Mouse (Mus musculus) olfactory bulb, adult 2 months (tissue): ENCODE data around the gene Hnrnph2. TPM values are rescaled to one million over a fixed set of nuclear protein-coding genes. Genes with fewer than 3 reads are reported as not detected.

Experiments
- H3K27ac ChIP-seq: fragments of 200-500 bp; 2 replicates; pipeline ENCODE4 v1.5.1; 2012; ENCODE audit warnings: low read depth, low read length; ENCODE audit not compliant: insufficient read depth
- H3K4me1 ChIP-seq: fragments of 200-500 bp; 2 replicates; pipeline ENCODE4 v1.6.1; 2012; ENCODE audit warnings: low read length; ENCODE audit not compliant: control insufficient read depth, insufficient read depth
- H3K4me3 ChIP-seq: fragments of 200-500 bp; 2 replicates; pipeline ENCODE4 v1.5.1; 2012; ENCODE audit warnings: mild to moderate bottlenecking, low read depth, low read length, moderate library complexity; ENCODE audit not compliant: insufficient read depth
- CTCF ChIP-seq: fragments of 200-500 bp; IDR thresholded peaks from 2 replicates; pipeline ENCODE4 v1.5.1; 2012; ENCODE audit warnings: low read depth, mild to moderate bottlenecking, low read length, moderate library complexity; ENCODE audit not compliant: insufficient read depth
- POLR2A ChIP-seq: fragments of 200-500 bp; IDR thresholded peaks from 2 replicates; pipeline ENCODE4 v1.6.1; 2012; ENCODE audit warnings: mild to moderate bottlenecking, low read depth, low read length, moderate library complexity; ENCODE audit not compliant: insufficient read depth
- WGBS: fragments of 180-500 bp; shearing (Covaris S2); methylation state at CpG from one replicate; pipeline ENCODE4 v1.1.7; 2018; 5-methylcytosine and 5-hydroxymethylcytosine counted together
- polyA plus RNA-seq: library from polyadenylated mRNA; stranded (reverse); fragments of >200 nt; gene quantifications from 2 replicates; pipeline ENCODE4 v1.2.4, GENCODE M21; 2012; ENCODE audit warnings: low replicate concordance; ENCODE audit not compliant: missing spikeins, insufficient read depth, insufficient read length

Hnrnph2 gene
- not detected in 2 replicates for polyA plus RNA-seq

DNA sequence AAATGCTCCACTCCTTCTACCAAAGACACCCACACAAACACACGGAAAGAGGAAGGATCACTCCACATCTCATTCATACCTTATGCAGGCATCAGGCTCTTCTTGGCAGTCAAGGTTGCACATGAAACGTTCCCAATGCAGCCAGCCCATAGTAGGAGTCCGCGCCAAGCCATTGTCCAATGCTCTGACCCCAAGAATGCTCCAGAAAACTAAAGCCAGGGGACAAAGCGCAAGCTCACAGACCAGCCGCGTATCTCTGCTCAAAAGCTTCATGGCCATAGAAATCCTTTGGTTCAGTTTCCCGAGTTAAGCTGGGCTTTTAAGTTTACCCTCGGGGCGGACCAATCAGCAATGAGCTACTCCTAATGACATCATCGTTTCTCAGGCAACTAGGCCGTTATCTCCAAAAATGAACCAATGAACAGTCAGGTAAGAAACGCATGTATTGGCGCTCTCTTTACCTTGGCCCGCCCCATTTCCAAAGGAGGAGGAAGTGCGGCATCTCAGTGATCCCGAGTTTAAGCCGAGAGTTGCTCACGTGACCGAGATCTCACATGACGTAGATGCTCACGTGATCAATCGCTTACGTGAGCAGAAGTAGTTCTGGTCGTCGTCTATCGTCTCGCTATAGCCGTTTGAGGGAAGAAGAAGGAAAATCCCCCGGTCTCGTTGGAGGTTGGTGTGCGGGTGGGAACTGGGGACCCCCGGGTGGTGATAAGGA, at the start of gene Hnrnph2, which contains the start of gene Gla:
Hnrnph2 (plus strand) TSS at position 521 of the 721 bp plus-strand sequence.
Gla (minus strand) TSS at position 467 of the 721 bp plus-strand sequence.
- no peak for TF ChIP-seq POLR2A
- TF ChIP-seq CTCF: no peak
- WGBS: 14% methylated on average over 33 of the region's 33 CpGs
- Histone ChIP-seq H3K27ac (peak within 1 kb of the TSS; percentile 98), H3K4me3 (peak within 1 kb of the TSS; percentile 57), H3K4me1 (0 out of 2 replicates have a peak, but pooled peaks cover 3% of the 10 kb centered on the region)

DNA sequence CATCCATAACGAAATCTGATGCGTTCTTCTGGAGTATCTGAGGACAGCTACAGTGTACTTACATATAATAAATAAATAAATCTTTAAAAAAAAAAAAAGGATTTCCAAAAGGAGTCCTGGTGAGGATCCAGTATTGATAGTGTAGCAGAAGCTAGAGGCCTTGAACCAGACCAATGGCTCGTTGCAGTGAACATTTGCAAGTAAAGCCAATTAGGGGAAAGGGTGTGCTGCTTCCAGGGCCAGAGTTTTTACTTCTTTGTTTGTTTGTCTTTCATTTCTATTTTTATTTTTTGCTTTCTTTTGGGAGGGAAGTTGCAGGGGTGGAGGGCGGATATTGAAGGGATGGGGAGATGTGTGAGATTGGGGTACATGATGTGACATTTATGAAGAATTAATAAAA, 47.7 kb upstream of the Hnrnph2 start:
- TF ChIP-seq POLR2A (no peak), CTCF (no peak)
- H3K4me3 ChIP-seq: no peak overlapping the region
- H3K27ac ChIP-seq: no peak overlapping the region
- WGBS: 85% methylated on average over 4 of the region's 4 CpGs
- no peaks in the 10 kb centered on the region for H3K4me1 ChIP-seq

- Histone ChIP-seq H3K4me3 (no peak overlapping the region), H3K27ac (no peak overlapping the region), H3K4me1 (no peaks in the 10 kb centered on the region)
- TF ChIP-seq CTCF (no peak), POLR2A (no peak)
- 79% methylated on average over 6 of the region's 6 CpGs for WGBS
Observed at GRCm38 (mm10) chrX:134554425-134554824, 46.6 kb upstream of the Hnrnph2 start.

- H3K4me1 ChIP-seq: no peaks in the 10 kb centered on the region
- WGBS: 89% methylated on average over 4 of the region's 4 CpGs
- H3K4me3 ChIP-seq: no peak overlapping the region
- TF ChIP-seq POLR2A (no peak), CTCF (no peak)
- no peak overlapping the region for H3K27ac ChIP-seq
Observed at GRCm38 (mm10) chrX:134564326-134564725, 36.7 kb upstream of the Hnrnph2 start.

DNA sequence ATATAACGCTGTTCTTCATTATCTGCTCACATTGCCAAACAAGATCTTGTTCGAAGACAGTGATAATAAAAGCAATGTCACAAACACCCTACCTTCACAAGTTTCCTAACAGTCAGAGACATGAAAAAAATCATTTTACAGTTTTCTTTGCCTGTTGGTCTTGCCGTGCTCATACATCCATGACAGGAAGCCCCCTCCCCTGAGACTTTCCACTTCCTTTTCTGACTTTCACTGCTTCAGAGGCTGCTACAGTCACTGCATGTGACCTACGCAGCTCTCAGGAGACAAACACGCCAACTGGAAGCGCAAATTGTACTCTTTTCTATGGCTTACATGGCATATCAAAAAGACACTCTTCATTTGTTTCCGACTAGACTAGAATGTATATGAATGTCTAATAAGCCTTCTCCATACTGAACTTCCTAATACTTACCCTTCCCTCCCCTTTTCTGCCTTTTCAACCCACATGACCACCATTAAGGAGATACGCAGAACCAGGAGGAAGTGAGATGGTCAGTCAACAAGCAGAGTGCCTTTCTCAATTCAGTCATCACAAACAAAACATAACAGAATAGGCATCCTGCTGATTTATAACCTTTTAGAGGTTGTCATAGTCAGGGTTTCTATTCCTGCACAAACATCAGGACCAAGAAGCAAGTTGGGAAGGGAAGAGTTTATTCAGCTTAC, 34.3 kb upstream of the Hnrnph2 start:
- Histone ChIP-seq H3K4me1 (no peaks in the 10 kb centered on the region), H3K27ac (no peak overlapping the region), H3K4me3 (no peak overlapping the region)
- WGBS: 84% methylated on average over 8 of the region's 8 CpGs
- no peak for TF ChIP-seq POLR2A
- no peak for TF ChIP-seq CTCF

DNA sequence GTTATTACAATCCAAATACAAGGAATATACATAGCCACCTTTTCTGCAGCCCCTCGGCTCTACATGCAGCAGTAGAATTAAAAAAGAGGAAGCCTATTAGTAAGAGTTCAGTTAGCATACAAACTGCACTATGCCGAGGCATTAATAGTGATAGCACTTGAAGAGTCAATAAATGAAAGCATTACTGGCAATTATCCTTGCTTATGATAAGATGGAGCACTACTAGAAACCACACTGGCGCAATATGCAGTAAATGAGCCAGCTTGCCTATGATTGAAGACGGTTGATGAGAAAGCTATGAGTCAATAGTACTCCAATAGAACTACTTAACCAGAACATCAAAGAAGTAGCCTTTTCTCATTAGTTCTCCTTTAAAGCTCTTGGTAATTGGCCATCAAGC, 23.1 kb upstream of the Hnrnph2 start:
- no peak overlapping the region for H3K27ac ChIP-seq
- H3K4me1 ChIP-seq: no peaks in the 10 kb centered on the region
- WGBS: 79% methylated on average over 4 of the region's 4 CpGs
- TF ChIP-seq POLR2A (no peak), CTCF (no peak)
- no peak overlapping the region for H3K4me3 ChIP-seq

GRCm38 (mm10) chrX:134580528-134581305, 20.3 kb upstream of the Hnrnph2 start:
- 83% methylated on average over 14 of the region's 14 CpGs for WGBS
- Histone ChIP-seq H3K4me1 (no peaks in the 10 kb centered on the region), H3K27ac (no peak overlapping the region), H3K4me3 (no peak overlapping the region)
- TF ChIP-seq POLR2A (no peak), CTCF (no peak)

DNA sequence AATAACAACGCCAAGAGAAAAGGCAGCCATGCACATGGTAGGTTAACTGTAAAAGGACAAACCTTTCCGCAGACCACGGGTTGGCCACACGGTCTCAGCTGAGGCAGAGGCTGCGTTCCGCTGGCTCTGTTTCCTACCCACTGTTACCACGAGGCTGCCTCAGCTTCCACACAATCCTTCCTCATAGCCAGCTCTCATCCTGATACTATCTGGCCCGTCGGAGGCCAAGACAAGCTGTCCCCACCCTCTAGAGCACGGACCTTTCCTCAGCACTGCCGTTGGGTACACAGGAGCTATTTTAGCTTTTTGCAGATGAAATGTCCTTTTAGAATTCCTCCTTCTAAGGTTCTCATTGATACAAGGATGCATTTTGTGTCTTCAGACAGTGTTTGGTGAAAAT, 18.7 kb upstream of the Hnrnph2 start:
- no peak overlapping the region for H3K4me3 ChIP-seq
- no peak for TF ChIP-seq POLR2A
- TF ChIP-seq CTCF: no peak
- H3K27ac ChIP-seq: no peak overlapping the region
- 82% methylated on average over 11 of the region's 11 CpGs for WGBS
- no peaks in the 10 kb centered on the region for H3K4me1 ChIP-seq
